Mouse (Mus musculus): ENCODE measurements around the gene Megf8. TPM values are rescaled to one million over a fixed set of nuclear protein-coding genes. Genes with fewer than 3 reads are reported as not detected.

Megf8 gene
- total and polyA plus RNA-seq, 3 experiments = 21.5 to 31.7 (median 28.9) TPM

DNA sequence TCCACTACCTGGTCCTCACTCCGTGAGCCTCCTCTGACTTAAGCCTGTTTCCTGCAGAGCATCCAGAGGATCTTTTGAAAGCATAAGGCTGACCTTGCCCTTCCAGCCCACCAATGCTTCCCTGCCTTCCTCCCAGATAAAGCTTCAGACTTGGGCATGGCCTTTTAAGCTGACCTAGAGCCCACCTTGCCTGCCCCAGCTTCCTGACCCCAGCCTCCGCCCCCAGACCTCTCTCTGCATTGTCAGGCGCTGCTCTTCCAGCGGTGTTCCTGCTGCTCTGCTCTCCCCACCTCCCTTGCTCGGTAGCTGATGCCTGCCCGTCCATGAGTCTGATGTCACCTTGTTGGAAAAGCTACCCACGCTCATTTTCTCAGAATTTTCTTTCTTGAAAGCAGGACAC is 75.9 kb downstream of the Megf8 start:
- DNase-seq = no peak
- Histone ChIP-seq H3K9ac (ENCODE audit: low read depth, low read length) (no peak overlapping the region), H3K4me1 (ENCODE audit: control insufficient read depth, insufficient read depth, low read length) (peaks cover 21% of the 10 kb centered on the region), H3K36me3 (ENCODE audit: control insufficient read depth, insufficient read depth, low read length) (0 out of 2 replicates have a peak, but pooled peaks cover 3% of the 10 kb centered on the region), H3K79me2 (replicated peaks; ENCODE audit: control insufficient read depth, insufficient read depth, low read length) (peaks cover 5% of the 10 kb centered on the region; the same call in 1 of the 2 replicates), H3K27me3 (ENCODE audit: control insufficient read depth, insufficient read depth, low read length) (no peaks in the 10 kb centered on the region), H3K27ac (no peak overlapping the region), H3K4me3 (no peak overlapping the region)
- intact Hi-C loops (cut with DNase I) = no loop called here
- 67% methylated on average over 7 of the region's 7 CpGs for WGBS
- TF ChIP-seq EP300 (IDR thresholded peaks at IDR 0.05; ENCODE audit: insufficient read depth, low read depth, low read length) (no peak), POLR2A (IDR thresholded peaks at IDR 0.05; ENCODE audit: insufficient read depth, low read depth, low read length) (no peak), CTCF (IDR thresholded peaks at IDR 0.05) (no peak)

GRCm38 (mm10) chr7:25393451-25394210 is 76.7 kb downstream of the Megf8 start:
- H3K9ac ChIP-seq (ENCODE audit: low read depth, low read length) = no peak overlapping the region
- 64% methylated on average over 8 of the region's 8 CpGs for WGBS

DNA sequence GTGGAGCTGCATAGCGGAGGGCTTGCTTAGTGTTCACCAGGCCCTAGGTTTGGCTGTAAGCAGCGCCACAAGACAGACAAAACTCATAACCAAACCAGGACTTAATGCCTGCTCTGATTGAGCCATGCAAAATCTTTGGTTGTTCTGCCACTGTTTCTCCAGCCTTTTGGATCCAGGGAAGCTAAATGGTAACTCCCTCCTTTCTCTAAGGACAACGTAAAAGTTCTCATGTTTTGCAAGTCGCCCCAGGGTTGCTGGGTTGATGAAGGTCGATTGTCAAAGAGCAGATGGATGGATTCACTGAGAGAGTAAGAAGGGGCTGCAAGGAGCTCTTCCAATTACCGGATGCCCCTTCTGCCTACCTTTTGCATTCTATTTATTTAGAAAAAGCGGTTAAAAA is 77.8 kb downstream of the Megf8 start:
- 0 out of 2 replicates have a peak, but pooled peaks cover 3% of the 10 kb centered on the region for H3K36me3 ChIP-seq (ENCODE audit: control insufficient read depth, insufficient read depth, low read length)
- DNase-seq = no peak
- peak overlapping the region; percentile 89 for H3K9ac ChIP-seq (ENCODE audit: low read depth, low read length)
- intact Hi-C loops (cut with DNase I) = loop anchor here (2.0 to 5.0 kb wide), 3 partner anchors 16 to 147 kb away; partner anchors contain the start of gene Megf8
- H3K4me3 ChIP-seq = peak overlapping the region; percentile 68
- peaks cover 5% of the 10 kb centered on the region; the same call in 1 of the 2 replicates for H3K79me2 ChIP-seq (replicated peaks; ENCODE audit: control insufficient read depth, insufficient read depth, low read length)
- H3K27me3 ChIP-seq (ENCODE audit: control insufficient read depth, insufficient read depth, low read length) = no peaks in the 10 kb centered on the region
- H3K4me1 ChIP-seq (ENCODE audit: control insufficient read depth, insufficient read depth, low read length) = peaks cover 19% of the 10 kb centered on the region
- H3K27ac ChIP-seq = peak overlapping the region; percentile 82
- no peak for TF ChIP-seq POLR2A (IDR thresholded peaks at IDR 0.05; ENCODE audit: insufficient read depth, low read depth, low read length)
- no peak for TF ChIP-seq EP300 (IDR thresholded peaks at IDR 0.05; ENCODE audit: insufficient read depth, low read depth, low read length)
- WGBS = 9% methylated on average over 7 of the region's 7 CpGs

More at GRCm38 (mm10) chr7:25393451-25394210, 76.7 kb downstream of the Megf8 start:
- Histone ChIP-seq H3K79me2 (replicated peaks; ENCODE audit: control insufficient read depth, insufficient read depth, low read length) (peaks cover 5% of the 10 kb centered on the region; the same call in 1 of the 2 replicates), H3K4me3 (no peak overlapping the region; the same call in 1 of the 2 replicates), H3K4me1 (ENCODE audit: control insufficient read depth, insufficient read depth, low read length) (peaks cover 21% of the 10 kb centered on the region), H3K27me3 (ENCODE audit: control insufficient read depth, insufficient read depth, low read length) (no peaks in the 10 kb centered on the region), H3K27ac (peak overlapping the region; percentile 82; the same call in 1 of the 2 replicates), H3K36me3 (ENCODE audit: control insufficient read depth, insufficient read depth, low read length) (0 out of 2 replicates have a peak, but pooled peaks cover 3% of the 10 kb centered on the region)
- no peak for TF ChIP-seq CTCF (IDR thresholded peaks at IDR 0.05)
- no peak for TF ChIP-seq EP300 (IDR thresholded peaks at IDR 0.05; ENCODE audit: insufficient read depth, low read depth, low read length)
- no peak for TF ChIP-seq POLR2A (IDR thresholded peaks at IDR 0.05; ENCODE audit: insufficient read depth, low read depth, low read length)
- no peak for DNase-seq
- intact Hi-C loops (cut with DNase I) = loop anchor here (2.0 kb wide), 1 partner anchor 15 kb away; no protein-coding TSS in a partner anchor

DNA sequence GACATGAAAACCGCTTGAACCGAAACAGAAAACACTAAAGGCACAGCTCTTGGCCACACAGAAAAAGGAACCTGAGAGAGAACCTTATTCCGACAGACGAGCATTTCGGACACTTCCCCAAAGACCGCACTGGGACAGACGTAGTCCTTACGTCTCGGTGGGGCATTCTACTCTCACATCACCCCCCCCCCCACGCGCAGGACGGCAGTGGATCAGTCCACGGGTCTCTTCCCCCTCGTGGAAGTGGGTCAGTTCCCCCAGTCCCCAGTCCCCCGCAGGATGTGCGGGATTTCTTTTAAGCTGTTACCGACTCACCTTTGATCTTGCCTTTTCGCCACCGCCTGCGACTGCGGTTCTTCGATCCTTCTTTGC is 78.2 kb downstream of the Megf8 start:
- no peak for TF ChIP-seq POLR2A (IDR thresholded peaks at IDR 0.05; ENCODE audit: insufficient read depth, low read depth, low read length)
- TF ChIP-seq EP300 (IDR thresholded peaks at IDR 0.05; ENCODE audit: insufficient read depth, low read depth, low read length) = no peak
- TF ChIP-seq CTCF (IDR thresholded peaks at IDR 0.05) = no peak
- peak overlapping the region; percentile 82 for H3K27ac ChIP-seq
- H3K4me1 ChIP-seq (ENCODE audit: control insufficient read depth, insufficient read depth, low read length) = peaks cover 18% of the 10 kb centered on the region
- peak overlapping the region; percentile 89 for H3K9ac ChIP-seq (ENCODE audit: low read depth, low read length)
- H3K4me3 ChIP-seq = peak overlapping the region; percentile 68
- intact Hi-C loops (cut with DNase I) = loop anchor here (2.0 to 5.0 kb wide), 3 partner anchors 16 to 148 kb away; partner anchors contain the start of gene Megf8
- no peak for DNase-seq
- WGBS = 2% methylated on average over 22 of the region's 22 CpGs
- H3K79me2 ChIP-seq (replicated peaks; ENCODE audit: control insufficient read depth, insufficient read depth, low read length) = peaks cover 5% of the 10 kb centered on the region; the same call in 1 of the 2 replicates
- H3K27me3 ChIP-seq (ENCODE audit: control insufficient read depth, insufficient read depth, low read length) = no peaks in the 10 kb centered on the region
- H3K36me3 ChIP-seq (ENCODE audit: control insufficient read depth, insufficient read depth, low read length) = 0 out of 2 replicates have a peak, but pooled peaks cover 3% of the 10 kb centered on the region

DNA sequence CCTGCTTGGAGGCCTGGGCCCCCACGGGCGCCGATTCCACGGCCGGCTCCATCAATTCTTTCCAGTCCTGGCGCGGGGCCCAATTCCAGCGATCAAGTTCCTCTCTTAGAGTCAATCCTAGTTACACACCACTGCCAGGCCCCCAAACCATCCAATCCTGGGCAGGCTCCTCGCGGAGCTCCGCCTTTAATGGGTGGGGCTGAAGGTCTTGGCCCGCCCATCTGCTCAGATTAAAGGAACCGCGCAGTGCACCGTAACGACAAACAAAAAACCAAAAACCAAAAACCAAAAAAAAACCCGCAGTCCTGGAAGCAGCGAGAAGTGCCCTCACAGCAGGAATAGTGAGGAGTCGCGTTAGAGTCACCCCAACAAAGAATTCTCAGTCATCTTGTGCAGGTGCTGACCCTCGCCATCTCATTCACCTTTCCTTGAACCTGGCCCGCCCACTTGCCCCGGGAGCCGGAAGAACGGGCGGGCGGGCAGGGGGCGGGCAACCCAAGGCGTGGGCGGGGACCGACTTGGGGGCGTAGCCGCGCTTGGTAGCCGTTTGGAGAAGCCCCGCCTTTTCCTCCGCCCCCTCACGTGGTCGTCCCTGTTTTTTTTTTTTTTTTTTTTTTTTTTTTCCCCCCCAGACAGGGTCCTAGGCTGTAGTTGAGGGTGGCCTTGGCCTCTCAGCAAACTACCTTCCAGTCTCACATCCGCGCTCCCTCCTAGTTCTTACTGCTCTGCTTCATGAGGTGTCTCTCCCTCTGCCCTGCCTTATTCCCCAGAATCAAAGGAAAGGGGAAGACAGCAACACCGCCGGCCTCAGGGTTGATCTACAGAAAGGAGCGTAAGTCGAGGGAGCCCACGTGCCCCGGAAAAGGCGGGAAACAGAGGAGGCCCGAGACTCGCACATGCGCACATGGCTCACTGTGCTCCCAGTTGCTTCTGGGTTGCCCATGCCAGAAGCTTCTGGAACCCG is 78.9 kb downstream of the Megf8 start:
- H3K9ac ChIP-seq (ENCODE audit: low read depth, low read length) = peak overlapping the region; percentile 89
- peaks cover 11% of the 10 kb centered on the region for H3K4me1 ChIP-seq (ENCODE audit: control insufficient read depth, insufficient read depth, low read length)
- peak overlapping the region; percentile 82 for H3K27ac ChIP-seq
- H3K79me2 ChIP-seq (replicated peaks; ENCODE audit: control insufficient read depth, insufficient read depth, low read length) = peaks cover 5% of the 10 kb centered on the region; the same call in 1 of the 2 replicates
- TF ChIP-seq CTCF (IDR thresholded peaks at IDR 0.05) = no peak
- peak; percentile 37; the same call in 1 of the 2 replicates for TF ChIP-seq POLR2A (IDR thresholded peaks at IDR 0.05; ENCODE audit: insufficient read depth, low read depth, low read length)
- TF ChIP-seq EP300 (IDR thresholded peaks at IDR 0.05; ENCODE audit: insufficient read depth, low read depth, low read length) = no peak
- no peaks in the 10 kb centered on the region for H3K27me3 ChIP-seq (ENCODE audit: control insufficient read depth, insufficient read depth, low read length)
- WGBS = 5% methylated on average over 51 of the region's 52 CpGs
- peak overlapping the region; percentile 68 for H3K4me3 ChIP-seq
- H3K36me3 ChIP-seq (ENCODE audit: control insufficient read depth, insufficient read depth, low read length) = 0 out of 2 replicates have a peak, but pooled peaks cover 3% of the 10 kb centered on the region
- intact Hi-C loops (cut with DNase I) = loop anchor here (2.0 to 5.0 kb wide), 3 partner anchors 17 to 149 kb away; partner anchors contain the start of gene Megf8
- DNase-seq = peak; percentile 96

Measured in heart, adult 2 months (tissue).